Mouse (Mus musculus): Measurements from ENCODE around the gene Cnot3.

- peak; percentile 73 for TF ChIP-seq POLR2A (IDR thresholded peaks at IDR 0.05; ENCODE audit: insufficient read depth, low read depth, low read length)
- TF ChIP-seq CTCF (IDR thresholded peaks at IDR 0.05) = no peak
- TF ChIP-seq EP300 (IDR thresholded peaks at IDR 0.05; ENCODE audit: insufficient read depth, low read depth, low read length) = peak; percentile 66; the same call in 1 of the 2 replicates
Measured at GRCm38 (mm10) chr7:3629543-3630477, 15.3 kb upstream of the Cnot3 start, which contains the start of the genes Tfpt and Prpf31.

Data from heart, adult 2 months (tissue).